Mouse (Mus musculus): Measurements from ENCODE around the gene Mdp1.

GRCm38 (mm10) chr14:55651528-55651927, 8.8 kb downstream of the Mdp1 start:
- TF ChIP-seq CTCF (IDR thresholded peaks at IDR 0.05; ENCODE audit: low read depth) (no peak), EP300 (IDR thresholded peaks at IDR 0.05; ENCODE audit: low read depth) (no peak)

All from liver, postnatal 0 days (tissue).